Mouse (Mus musculus) small intestine, adult 2 months (tissue): ENCODE data around the gene Nell1.

Source experiments
- CTCF ChIP-seq: fragments of 200-500 bp; IDR thresholded peaks from 2 replicates; pipeline ENCODE4 v1.5.1; 2012; ENCODE audit warnings: low read depth, mild to moderate bottlenecking, control low read depth, inconsistent platforms, low read length, moderate library complexity, mixed read lengths; ENCODE audit not compliant: insufficient replicate concordance, insufficient read length; ENCODE audit errors: extremely low read depth
- POLR2A ChIP-seq: fragments of 200-500 bp; IDR thresholded peaks from 2 replicates; pipeline ENCODE4 v1.6.1; 2012; ENCODE audit warnings: low read depth, mild to moderate bottlenecking, control low read depth, inconsistent platforms, low read length, moderate library complexity

- no peak for TF ChIP-seq CTCF
- TF ChIP-seq POLR2A = no peak
These were observed 66.4 kb downstream of the Nell1 start for GRCm38 (mm10) chr7:50041112-50041511.
